Mouse (Mus musculus) gastrocnemius, adult 8-10 months (tissue): ENCODE data around the gene Diaph2. TPM values are rescaled to one million over a fixed set of nuclear protein-coding genes. Genes with fewer than 3 reads are reported as not detected.
"Not testable (repeated sequence)": the region's sequence is repeated elsewhere in the genome, so short reads cannot be mapped to it uniquely, and the experiment has no call there.

Experiments
- DNase-seq, 2 experiments: peaks; one replicate each; pipeline ENCODE4 v3.0.0; 2022; ENCODE audit warnings: low spot score in 2 of 2
- total RNA-seq, 4 experiments: library from RNA; stranded (reverse); gene quantifications; 2 replicates each; pipeline ENCODE4 v1.2.4; 2022

Diaph2 gene
- total RNA-seq, 4 experiments from 2014 or later: 2.8 to 4.7 (median 3.7) TPM

DNA sequence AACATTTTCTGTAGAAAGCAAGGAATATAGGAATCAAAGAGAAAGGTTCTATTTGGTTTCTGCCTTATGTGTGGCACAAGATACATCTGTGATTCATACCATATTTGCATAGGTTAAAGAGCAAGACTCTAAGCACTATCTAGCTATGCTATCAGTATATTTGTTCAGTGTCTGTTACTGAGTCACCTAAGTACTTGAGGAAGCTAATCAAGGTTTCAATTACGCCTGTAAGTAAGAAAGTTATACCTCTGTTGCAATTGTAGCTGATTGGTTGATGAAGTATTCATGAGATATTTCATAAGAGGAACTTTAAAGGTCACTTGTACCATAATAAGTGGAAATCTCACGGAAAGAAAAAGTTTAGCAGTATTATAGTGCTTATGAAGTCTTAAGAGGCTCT lies 531.9 kb downstream of the Diaph2 start:
- DNase-seq: no peak

DNA sequence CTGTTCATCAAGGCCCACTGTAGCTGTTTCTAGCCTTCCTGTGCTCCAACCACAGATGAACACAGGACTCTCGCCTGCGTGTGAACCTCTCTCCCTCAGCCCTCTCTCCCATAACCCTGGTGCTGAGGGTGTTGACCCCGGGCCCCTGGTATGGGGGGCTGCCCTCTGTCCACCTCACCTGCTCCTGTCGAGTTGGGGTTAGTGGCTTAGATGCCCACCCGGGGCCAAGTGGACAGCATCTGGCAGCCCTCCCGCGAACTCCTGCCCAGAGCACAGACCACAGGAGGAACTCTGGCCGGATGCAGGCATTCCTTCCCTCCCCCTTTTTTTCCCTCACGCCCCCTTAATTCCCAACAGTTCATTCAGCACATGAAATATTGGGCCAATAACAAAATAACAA lies 537.5 kb downstream of the Diaph2 start:
- DNase-seq: no peak

DNA sequence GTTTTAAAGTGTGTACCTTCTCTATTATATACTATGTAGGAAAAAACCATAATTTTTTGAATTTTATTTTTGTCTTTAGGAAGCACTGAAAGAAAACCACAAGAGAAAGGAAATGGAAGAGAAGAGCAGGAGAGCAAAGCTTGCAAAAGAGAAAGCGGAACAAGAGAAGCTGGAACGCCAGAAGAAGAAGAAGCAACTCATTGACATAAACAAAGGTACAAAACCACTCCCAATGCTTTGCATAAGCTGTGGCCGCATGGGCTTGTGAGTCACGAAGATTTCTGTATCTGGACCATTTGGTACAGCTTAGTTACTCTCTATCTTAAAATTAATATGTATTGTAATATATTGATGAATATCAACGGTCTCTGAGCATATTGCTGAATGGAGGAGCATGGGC lies 540.2 kb downstream of the Diaph2 start:
- no peak for DNase-seq

DNA sequence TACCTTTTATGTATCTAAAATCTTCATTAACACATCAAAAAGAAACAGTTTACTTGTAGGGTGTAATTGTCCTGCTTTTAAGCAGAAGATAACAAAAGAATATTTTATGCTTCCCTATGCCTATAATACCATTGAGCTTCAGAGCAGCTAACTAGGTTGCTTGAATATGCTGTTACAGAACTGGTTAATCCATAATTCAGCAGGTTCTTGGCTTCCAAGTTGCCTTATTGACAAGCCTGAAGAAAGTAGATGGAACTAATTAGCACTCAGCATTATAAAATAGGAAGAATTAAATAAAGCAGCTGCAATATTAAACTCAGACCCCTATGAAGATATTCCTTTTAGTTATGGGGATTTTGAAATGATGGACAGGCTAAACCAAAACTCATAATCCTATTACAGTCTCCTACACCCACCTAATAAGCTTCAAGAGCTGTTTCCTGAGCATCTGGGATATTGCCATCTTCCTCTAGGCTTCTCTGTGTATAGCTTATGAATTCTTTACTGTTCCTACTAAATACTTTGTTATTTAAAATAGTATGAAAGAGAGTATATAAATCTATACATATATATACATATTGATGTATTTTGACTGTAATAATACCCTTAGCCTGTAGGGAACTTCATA lies 601.4 kb downstream of the Diaph2 start:
- no peak for DNase-seq

DNA sequence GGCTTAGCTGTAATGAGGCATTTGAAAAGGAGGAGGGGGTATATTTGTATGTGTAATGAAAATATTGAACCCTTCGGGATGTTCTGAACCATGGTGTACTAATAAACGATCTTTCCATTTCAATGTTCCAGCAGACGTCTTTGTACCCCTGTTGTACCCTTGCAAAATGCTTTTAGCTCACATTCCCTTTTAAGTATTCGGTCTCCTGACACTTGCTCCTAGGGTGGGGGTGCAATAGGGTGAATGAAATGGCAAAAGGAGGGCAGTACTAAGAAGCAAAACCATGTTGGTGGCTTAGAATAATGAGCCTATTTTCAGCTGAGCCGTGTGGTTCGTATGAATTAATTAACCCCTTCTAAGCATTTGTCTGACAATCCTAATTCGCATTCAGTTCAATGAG lies 601.9 kb downstream of the Diaph2 start:
- no peak for DNase-seq

DNA sequence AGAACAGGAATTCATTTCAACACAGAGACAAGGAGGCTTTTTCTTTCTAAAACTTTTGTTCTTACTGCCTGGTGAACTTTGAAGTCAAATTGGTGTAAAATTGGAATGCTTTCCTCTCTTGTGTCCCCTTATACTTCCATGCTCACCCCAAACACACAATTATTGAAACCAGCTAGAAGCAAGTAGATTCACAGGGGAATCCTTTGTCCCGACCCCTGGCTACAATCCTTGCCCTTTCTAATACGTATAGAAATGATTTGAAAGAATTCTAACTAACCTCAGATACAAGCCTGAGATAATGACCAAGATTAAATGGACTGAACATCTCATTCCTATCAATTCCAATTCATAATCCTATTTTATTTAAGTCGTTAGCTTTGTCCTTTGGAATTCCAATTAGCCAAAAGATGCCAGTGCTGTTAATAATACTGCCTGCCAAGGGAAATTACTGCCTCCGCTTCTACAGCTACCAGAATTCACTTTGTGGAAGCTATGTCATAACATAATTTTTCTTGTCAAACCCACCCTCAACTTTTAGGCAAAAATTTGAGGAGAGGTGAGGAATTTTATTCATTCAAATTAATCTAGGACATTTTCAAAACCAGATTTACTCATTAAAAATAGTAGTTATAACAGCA lies 644.1 kb downstream of the Diaph2 start:
- DNase-seq: no peak

DNA sequence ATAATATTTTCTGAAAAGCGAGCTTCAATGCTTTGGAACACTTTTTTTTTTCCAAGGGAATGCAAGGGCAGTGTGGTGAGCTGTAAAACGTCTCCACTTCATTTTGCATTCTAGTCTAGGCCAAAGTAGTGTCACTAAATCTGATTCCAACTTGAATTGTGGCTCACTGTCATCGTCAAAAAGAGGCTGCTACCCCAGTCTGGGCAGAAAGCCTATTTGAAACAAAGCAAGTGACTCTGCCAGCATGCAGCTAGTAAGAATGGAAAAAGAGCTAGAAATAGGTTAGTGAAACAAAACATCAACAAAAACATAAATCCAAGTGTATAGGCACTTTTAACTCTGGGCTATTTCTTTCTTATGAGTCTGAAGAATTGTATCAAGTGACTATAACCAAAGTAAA lies 653.7 kb downstream of the Diaph2 start:
- DNase-seq: no peak

DNA sequence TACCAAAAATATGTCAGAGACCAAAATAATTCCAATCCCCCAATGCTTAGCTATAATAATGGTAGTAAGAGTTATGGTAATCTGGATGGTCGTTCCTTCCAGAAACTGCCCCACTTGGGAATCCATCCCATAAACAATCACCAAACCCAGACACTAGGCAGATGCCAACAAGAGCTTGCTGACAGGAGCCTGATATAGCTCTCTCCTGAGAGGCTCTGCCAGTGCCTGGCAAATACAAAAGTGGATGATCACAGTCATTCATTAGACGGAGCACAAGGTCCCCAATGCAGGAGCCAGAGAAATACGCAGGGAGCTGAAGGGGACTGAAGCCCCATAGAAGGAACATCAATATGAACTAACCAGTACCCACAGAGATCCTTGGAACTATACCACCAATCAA lies 657.9 kb downstream of the Diaph2 start:
- DNase-seq: not testable (repeated sequence)

DNA sequence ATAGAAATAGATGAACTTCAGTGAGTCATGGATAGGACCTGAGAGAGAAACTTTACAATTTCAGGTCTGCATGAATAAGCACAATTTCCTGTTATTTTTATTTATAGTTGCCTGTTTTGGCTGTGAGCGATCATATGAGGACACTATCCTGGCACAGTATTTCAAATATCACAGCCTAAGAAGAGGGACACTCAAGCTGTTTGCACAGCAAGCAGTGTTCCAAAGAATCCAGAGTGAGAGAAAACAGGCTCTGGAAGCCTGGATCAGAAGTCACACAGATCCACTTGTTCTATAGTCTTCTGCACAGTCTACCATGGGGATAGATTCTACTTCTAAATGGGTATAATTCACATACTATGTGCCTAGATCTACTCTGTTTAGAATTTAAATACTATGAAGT lies 659.4 kb downstream of the Diaph2 start:
- no peak for DNase-seq

DNA sequence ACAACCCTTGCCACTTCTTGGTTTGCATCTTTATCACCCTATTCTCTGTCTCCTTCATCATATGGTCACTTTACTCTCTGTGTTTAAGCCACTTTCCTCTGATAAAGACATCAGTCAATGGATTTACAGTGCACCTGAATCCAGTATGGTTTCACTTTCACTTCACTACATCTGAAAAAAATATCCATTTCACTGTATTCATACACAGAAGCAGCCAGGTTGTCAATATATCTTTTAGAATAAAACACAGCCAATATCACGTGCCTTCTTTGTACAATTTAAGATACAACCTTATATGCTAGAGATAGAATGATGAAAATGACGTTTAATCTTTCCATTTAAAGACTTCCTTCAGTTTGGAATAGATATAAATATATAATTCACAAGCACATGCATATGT lies 673.6 kb downstream of the Diaph2 start:
- no peak for DNase-seq

DNA sequence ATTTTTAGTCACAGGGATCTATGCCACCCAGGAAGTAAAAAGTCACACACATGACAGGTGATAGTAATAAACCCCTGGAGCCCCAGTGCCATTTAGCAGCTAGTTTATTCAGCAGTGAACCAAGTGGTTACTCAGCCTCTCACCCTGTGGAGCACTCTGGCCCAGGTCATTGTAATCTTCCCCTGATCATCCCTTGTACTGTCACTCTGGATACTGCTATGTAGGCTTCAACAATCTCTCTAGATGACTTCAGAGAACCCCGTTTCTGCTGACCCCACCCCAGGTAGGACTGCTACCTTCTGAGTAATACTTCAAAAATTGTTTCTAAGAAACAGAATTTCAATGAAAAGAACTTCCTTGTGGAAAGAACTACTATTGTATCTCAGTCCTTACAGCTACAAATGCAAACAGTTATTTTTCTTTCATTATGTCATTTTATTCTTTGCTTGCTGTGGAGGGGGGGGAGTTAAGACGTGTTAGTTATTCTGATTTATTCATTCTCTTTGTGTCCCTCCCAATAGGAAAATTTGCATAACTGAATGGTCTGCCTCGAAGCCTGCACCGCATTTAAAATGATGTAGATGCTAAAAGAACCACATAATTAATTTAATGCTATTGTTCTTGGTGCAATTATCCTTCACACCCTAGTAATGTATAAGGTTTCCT lies 702.4 kb downstream of the Diaph2 start:
- DNase-seq: no peak

DNA sequence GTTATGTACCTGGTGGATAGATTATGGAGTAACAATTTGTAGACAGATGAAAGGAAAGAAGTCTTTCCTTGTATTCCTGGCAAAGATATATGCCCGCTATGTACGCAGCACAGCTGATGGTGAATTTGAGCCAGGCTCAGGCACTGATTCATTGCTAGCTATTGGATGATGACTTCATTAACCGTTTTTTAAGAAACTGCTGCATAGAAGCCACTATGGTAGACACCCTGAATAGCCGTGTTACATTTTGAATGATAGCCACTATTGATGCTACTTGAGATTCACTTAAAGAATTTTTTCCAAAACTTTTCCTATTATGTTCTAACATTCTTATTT lies 702.9 kb downstream of the Diaph2 start:
- DNase-seq: no peak

DNA sequence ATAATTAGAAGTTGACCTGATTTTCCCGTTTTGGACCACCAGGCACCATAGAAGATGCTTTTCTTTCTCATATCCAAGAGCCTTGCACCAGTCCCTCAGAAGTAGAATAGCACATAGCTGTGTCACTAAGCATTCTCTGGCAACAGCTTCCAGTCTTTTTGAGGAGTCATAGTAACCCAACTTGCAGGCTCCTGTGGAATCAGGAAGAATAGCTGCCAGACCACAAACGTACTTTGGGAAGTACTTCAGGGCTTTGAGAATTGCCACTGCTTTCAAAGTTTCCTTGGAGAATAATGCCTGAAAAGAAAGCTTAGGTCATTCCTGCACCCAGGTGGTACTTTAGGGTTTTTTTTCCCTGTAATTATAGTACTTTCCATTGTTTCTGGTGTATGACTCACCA lies 723.6 kb downstream of the Diaph2 start:
- DNase-seq: no peak

DNA sequence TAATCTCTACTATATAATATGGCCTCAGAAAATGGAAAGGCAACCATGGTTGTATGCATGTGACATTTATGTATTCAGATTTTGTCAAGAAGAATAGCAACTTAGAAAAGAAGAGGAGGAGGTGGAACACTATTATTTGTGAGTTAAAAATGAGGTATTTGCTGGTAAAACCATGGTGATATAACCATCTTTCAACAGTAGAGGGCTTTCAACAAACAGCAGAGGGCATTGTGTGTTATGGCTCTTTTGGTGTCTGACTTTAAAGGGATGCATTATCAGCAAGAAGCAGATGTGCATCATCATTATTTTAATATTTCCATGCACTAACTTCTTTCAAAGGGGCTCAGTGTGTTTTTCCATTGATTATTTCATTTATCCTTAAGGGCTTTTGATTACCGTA lies 731.3 kb downstream of the Diaph2 start:
- DNase-seq: no peak

DNA sequence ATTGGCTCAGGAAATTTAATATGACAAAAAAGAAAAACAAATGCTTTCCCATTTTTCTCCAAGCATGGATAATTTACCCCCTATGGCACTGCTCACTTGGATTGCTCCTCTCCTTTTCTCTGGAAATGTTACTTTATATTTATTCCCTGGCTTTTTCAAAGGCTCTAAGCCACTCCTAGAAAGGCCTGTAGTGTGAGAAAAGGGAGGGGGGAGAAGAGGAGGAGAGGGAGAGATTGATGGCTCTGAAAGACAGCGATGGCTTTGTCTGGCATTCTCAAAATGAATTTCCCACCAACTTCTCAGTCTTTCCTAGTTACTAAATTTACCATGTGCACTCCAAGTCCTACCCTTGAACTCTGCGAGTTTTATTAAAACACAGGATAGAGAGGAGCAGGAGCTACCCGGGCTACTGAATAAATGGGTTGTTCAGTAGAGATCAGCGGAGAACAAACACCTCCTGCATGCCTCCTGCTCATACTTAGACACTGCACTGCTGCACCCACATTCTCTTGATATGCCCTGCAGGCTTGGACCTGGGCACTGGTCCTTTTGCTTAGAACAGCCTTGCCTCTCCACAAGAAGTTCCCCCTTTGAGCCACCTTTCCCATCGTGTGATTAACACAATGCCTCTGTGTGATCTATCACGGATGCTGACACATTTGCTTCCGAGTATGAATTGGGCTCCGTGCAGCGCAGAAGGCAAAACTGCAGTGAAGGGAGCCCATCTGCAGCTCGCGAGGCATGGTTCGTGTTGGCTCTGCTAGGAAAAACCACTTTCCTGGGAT lies 753.3 kb downstream of the Diaph2 start:
- no peak for DNase-seq

DNA sequence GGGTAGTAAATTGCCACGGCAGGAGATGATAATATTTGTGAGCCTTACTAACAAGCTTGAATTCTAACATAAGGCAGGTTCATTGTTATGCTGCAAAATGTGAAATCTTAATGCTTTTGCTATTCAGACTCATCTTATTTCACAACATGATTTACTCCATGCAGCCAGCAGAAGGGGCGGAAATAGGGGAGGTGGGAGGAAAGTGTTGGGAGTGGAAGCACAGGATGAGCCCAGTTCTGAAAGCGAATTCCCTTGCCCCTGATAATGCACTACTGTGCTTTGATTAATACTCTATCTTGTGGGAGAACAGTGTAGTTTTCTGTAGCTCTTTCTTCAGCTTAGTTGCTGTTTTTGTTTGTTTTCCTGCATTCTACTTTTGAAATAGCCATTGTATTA lies 753.9 kb downstream of the Diaph2 start:
- no peak for DNase-seq

DNA sequence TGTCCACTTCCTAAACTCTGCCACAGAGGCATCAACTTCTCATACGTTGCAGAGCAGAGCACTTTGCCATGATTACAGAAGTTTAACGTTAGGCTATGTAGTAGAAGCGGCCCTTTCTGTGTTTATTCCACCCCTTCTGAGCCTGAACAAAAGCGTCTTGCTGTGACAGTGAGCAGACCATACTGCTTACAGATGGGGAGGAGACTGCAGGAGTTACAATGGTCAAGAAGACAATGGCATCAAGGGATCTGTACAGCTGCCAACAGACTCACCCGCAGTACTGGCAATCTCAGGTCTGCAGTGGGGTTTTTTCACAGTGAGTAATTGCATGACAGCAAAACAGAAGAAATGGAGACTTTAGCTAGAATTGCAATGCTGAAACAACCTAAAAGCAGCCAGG lies 756.1 kb downstream of the Diaph2 start:
- no peak for DNase-seq
